Mouse (Mus musculus) limb, embryonic 14.5 days (tissue): ENCODE results near the gene Psmf1. TPM values are rescaled to one million over a fixed set of nuclear protein-coding genes. Genes with fewer than 3 reads are reported as not detected.

Source experiments
- ATAC-seq: fragments of 200-750 bp; cut with Nextera tagmentation; 2 replicates; pipeline ENCODE4 v1.8.0; 2017; ENCODE audit warnings: low read depth, moderate number of reproducible peaks, moderate TSS enrichment; ENCODE audit not compliant: low FRiP score
- DNase-seq: peaks from one replicate; pipeline ENCODE4 v3.0.0-alpha.2; 2015; ENCODE audit warnings: low spot score
- H3K27ac ChIP-seq: fragments of 300-500 bp; sonication (generic); replicated peaks from 2 replicates; pipeline ENCODE4 v1.5.1; 2014; ENCODE audit warnings: low read depth, mild to moderate bottlenecking, low read length, moderate library complexity, mixed read lengths
- H3K27me3 ChIP-seq: fragments of 300-500 bp; sonication (generic); 2 replicates; pipeline ENCODE4 v1.6.1; 2014; ENCODE audit warnings: low read length, mixed read lengths; ENCODE audit not compliant: control insufficient read depth, insufficient read depth
- H3K36me3 ChIP-seq: fragments of 300-500 bp; sonication (generic); 2 replicates; pipeline ENCODE4 v1.6.1; 2014; ENCODE audit warnings: mild to moderate bottlenecking, low read length, moderate library complexity, mixed read lengths; ENCODE audit not compliant: control insufficient read depth, insufficient read depth
- H3K4me1 ChIP-seq: fragments of 300-500 bp; sonication (generic); 2 replicates; pipeline ENCODE4 v1.6.1; 2014; ENCODE audit warnings: antibody characterized with exemption, low read length, mixed read lengths; ENCODE audit not compliant: control insufficient read depth, insufficient read depth
- H3K4me2 ChIP-seq: fragments of 300-500 bp; sonication (generic); replicated peaks from 2 replicates; pipeline ENCODE4 v1.6.1; 2014; ENCODE audit warnings: low read depth, mild to moderate bottlenecking, low read length, moderate library complexity; ENCODE audit not compliant: severe bottlenecking
- H3K4me3 ChIP-seq: fragments of 300-500 bp; sonication (generic); replicated peaks from 2 replicates; pipeline ENCODE4 v1.5.1; 2014; ENCODE audit warnings: low read length
- H3K9ac ChIP-seq: fragments of 300-500 bp; sonication (generic); 2 replicates; pipeline ENCODE4 v1.6.1; 2014; ENCODE audit warnings: mild to moderate bottlenecking, low read depth, low read length, moderate library complexity; ENCODE audit not compliant: severe bottlenecking
- H3K9me3 ChIP-seq: fragments of 300-500 bp; sonication (generic); 2 replicates; pipeline ENCODE4 v1.6.1; 2016; ENCODE audit warnings: low read length; ENCODE audit not compliant: control insufficient read depth
- POLR2A ChIP-seq: fragments of 200-500 bp; IDR thresholded peaks from 2 replicates; pipeline ENCODE4 v1.8.0; 2012; ENCODE audit warnings: inconsistent platforms, mild to moderate bottlenecking, moderate library complexity, borderline replicate concordance; ENCODE audit not compliant: insufficient read depth, insufficient read length; ENCODE audit errors: extremely low read depth
- WGBS: fragments of 180-500 bp; shearing (Covaris S2); extraction: QIAGEN DNeasy Blood & Tissue Kit; methylation state at CpG from one replicate; pipeline ENCODE4 v1.1.7; 2014; 5-methylcytosine and 5-hydroxymethylcytosine counted together
- polyA plus RNA-seq, 2 experiments: library from polyadenylated mRNA; depleted of rRNA in 1 of 2; stranded (reverse) in 1 of 2; unstranded in 1 of 2; fragments of >200 nt; fragmentation: Nextera tagmentation in 1 of 2; extraction: Ambion mirVana in 1 of 2; gene quantifications; 2 replicates each; pipeline versions ENCODE4 v1.2.1 to v1.2.3; 2012 to 2014

The Psmf1 gene
- polyA plus RNA-seq, 2 experiments, result 36.0 to 46.4 TPM

GRCm38 (mm10) chr2:151676234-151676633, 67.8 kb downstream of the Psmf1 start:
- no peak overlapping the region for H3K4me2 ChIP-seq
- no peaks in the 10 kb centered on the region for H3K4me1 ChIP-seq
- no peak for ATAC-seq
- H3K36me3 ChIP-seq, result no peaks in the 10 kb centered on the region
- no peak for TF ChIP-seq POLR2A
- no peak overlapping the region for H3K9ac ChIP-seq
- no peak for DNase-seq
- H3K9me3 ChIP-seq, result no peaks in the 10 kb centered on the region
- 67% methylated on average over 2 of the region's 2 CpGs for WGBS
- H3K27ac ChIP-seq, result no peak overlapping the region
- H3K4me3 ChIP-seq, result no peak overlapping the region
- H3K27me3 ChIP-seq, result no peaks in the 10 kb centered on the region

GRCm38 (mm10) chr2:151670968-151671329, 73.0 kb downstream of the Psmf1 start:
- peaks cover 5% of the 10 kb centered on the region; the same call in 1 of the 2 replicates for H3K27me3 ChIP-seq
- H3K4me2 ChIP-seq, result no peak overlapping the region
- no peak for ATAC-seq
- H3K9me3 ChIP-seq, result no peaks in the 10 kb centered on the region
- TF ChIP-seq POLR2A, result no peak
- H3K36me3 ChIP-seq, result no peaks in the 10 kb centered on the region
- no peak overlapping the region for H3K27ac ChIP-seq
- DNase-seq, result no peak
- no peak overlapping the region for H3K4me3 ChIP-seq
- 35% methylated on average over 1 of the region's 1 CpGs for WGBS
- H3K4me1 ChIP-seq, result no peaks in the 10 kb centered on the region
- no peak overlapping the region for H3K9ac ChIP-seq

- no peak overlapping the region for H3K4me3 ChIP-seq
- no peak overlapping the region for H3K4me2 ChIP-seq
- peaks cover 5% of the 10 kb centered on the region; the same call in 1 of the 2 replicates for H3K27me3 ChIP-seq
- H3K9ac ChIP-seq, result no peak overlapping the region
- H3K27ac ChIP-seq, result no peak overlapping the region
- no peaks in the 10 kb centered on the region for H3K9me3 ChIP-seq
- WGBS, result 40% methylated on average over 46 of the region's 48 CpGs
- H3K4me1 ChIP-seq, result no peaks in the 10 kb centered on the region
- H3K36me3 ChIP-seq, result no peaks in the 10 kb centered on the region
- ATAC-seq (no peak; the same call in 1 of the 2 replicates), DNase-seq (no peak)
- TF ChIP-seq POLR2A, result no peak
Observed at GRCm38 (mm10) chr2:151670026-151670967, 73.7 kb downstream of the Psmf1 start.

GRCm38 (mm10) chr2:151668433-151668832, 75.6 kb downstream of the Psmf1 start, which contains the start of gene Rad21l:
Gene Rad21l, minus strand, starts transcription at chr2:151668533.
- H3K4me1 ChIP-seq, result no peaks in the 10 kb centered on the region
- H3K27me3 ChIP-seq, result peaks cover 5% of the 10 kb centered on the region; the same call in 1 of the 2 replicates
- no peak within 1 kb of the TSS for H3K4me2 ChIP-seq
- H3K9ac ChIP-seq, result no peak within 1 kb of the TSS
- H3K36me3 ChIP-seq, result no peaks in the 10 kb centered on the region
- WGBS, result 70% methylated on average over 3 of the region's 3 CpGs
- no peak for DNase-seq
- TF ChIP-seq POLR2A, result no peak
- no peaks in the 10 kb centered on the region for H3K9me3 ChIP-seq
- no peak within 1 kb of the TSS for H3K27ac ChIP-seq
- ATAC-seq, result no peak
- H3K4me3 ChIP-seq, result no peak within 1 kb of the TSS

Other genes starting within 250 kb of the Psmf1 start
- 200 and 213 TPM in 2 replicates for gene Fkbp1a, start 201.7 kb downstream of the Psmf1 start, polyA plus RNA-seq (2012; rRNA removed)
- gene Fkbp1a, start 201.7 kb downstream of the Psmf1 start, polyA plus RNA-seq (2014; fragmentation: Nextera tagmentation; extraction: Ambion mirVana), result 562 and 583 TPM in 2 replicates
- 1.6 and 1.7 TPM in 2 replicates for gene Sdcbp2, start 171.6 kb downstream of the Psmf1 start, polyA plus RNA-seq (2012; rRNA removed)
- gene Sdcbp2, start 171.6 kb downstream of the Psmf1 start, polyA plus RNA-seq (2014; fragmentation: Nextera tagmentation; extraction: Ambion mirVana), result 2.0 and 2.4 TPM in 2 replicates
- 1.5 and 1.6 TPM in 2 replicates for gene Snph, start 111.6 kb downstream of the Psmf1 start, polyA plus RNA-seq (2012; rRNA removed)
- 0.41 and 0.62 TPM in 2 replicates for gene Snph, start 111.6 kb downstream of the Psmf1 start, polyA plus RNA-seq (2014; fragmentation: Nextera tagmentation; extraction: Ambion mirVana)
- gene Rad21l, start 75.7 kb downstream of the Psmf1 start, polyA plus RNA-seq (2012; rRNA removed), result not detected in 2 replicates
- gene Rad21l, start 75.7 kb downstream of the Psmf1 start, polyA plus RNA-seq (2014; fragmentation: Nextera tagmentation; extraction: Ambion mirVana), result not detected in 2 replicates
- 2.7 and 3.5 TPM in 2 replicates for gene Tmem74b, start 42.2 kb downstream of the Psmf1 start, polyA plus RNA-seq (2012; rRNA removed)
- 2.2 and 2.5 TPM in 2 replicates for gene Tmem74b, start 42.2 kb downstream of the Psmf1 start, polyA plus RNA-seq (2014; fragmentation: Nextera tagmentation; extraction: Ambion mirVana)
- gene Rspo4, start 98.7 kb upstream of the Psmf1 start, polyA plus RNA-seq (2012; rRNA removed), result 0.65 and 1.4 TPM in 2 replicates
- 0.83 and 1.3 TPM in 2 replicates for gene Rspo4, start 98.7 kb upstream of the Psmf1 start, polyA plus RNA-seq (2014; fragmentation: Nextera tagmentation; extraction: Ambion mirVana)
- gene Angpt4, start 167.0 kb upstream of the Psmf1 start, polyA plus RNA-seq (2012; rRNA removed), result 0.53 and 0.59 TPM in 2 replicates
- gene Angpt4, start 167.0 kb upstream of the Psmf1 start, polyA plus RNA-seq (2014; fragmentation: Nextera tagmentation; extraction: Ambion mirVana), result 0.28 and 0.36 TPM in 2 replicates
- 14.6 and 19.8 TPM in 2 replicates for gene Fam110a, start 236.0 kb upstream of the Psmf1 start, polyA plus RNA-seq (2012; rRNA removed)
- 21.3 and 23.5 TPM in 2 replicates for gene Fam110a, start 236.0 kb upstream of the Psmf1 start, polyA plus RNA-seq (2014; fragmentation: Nextera tagmentation; extraction: Ambion mirVana)